Mouse (Mus musculus): ENCODE measurements at regions not wholly inside any gene's neighbourhood (a gene's known extent, or its start where the extent isn't known, plus 50 kb on each side); places are given as distances from the start of the nearest gene placed in this dataset.

DNA sequence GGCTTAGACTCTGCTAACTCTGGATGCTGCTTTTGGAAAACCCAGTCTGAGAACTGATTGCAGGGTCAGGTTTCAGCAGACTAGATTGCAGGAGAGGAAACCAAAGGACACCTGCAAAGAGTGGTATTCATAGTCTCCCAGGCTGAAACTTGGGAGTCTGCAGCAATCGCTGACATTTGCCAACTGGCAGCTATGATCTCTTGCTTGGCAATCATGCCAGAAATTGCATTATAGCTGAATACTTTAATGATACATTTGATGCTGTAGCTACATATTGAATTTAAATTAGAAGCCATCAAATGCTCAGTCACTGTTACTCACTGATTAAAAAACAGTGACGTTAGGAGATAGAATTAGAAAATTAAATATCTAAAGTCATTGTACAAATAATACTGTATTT, 79.8 kb upstream of the Eya4 start:
- TF ChIP-seq CTCF (IDR thresholded peaks at IDR 0.05; ENCODE audit: insufficient read depth, low read length) (no peak), POLR2A (IDR thresholded peaks at IDR 0.05; ENCODE audit: borderline replicate concordance, extremely low read depth, low read depth, low read length) (no peak)
